Mouse (Mus musculus) urinary bladder, adult 2 months (tissue): Measurements from ENCODE around the gene Gm35549. TPM values are rescaled to one million over a fixed set of nuclear protein-coding genes. Genes with fewer than 3 reads are reported as not detected.
"Not testable (repeated sequence)": the region's sequence is repeated elsewhere in the genome, so short reads cannot be mapped to it uniquely, and the experiment has no call there.

ENCODE experiments used
- DNase-seq: peaks from one replicate; pipeline ENCODE4 v3.0.0; 2022; ENCODE audit warnings: low spot score
- polyA plus RNA-seq: library from polyadenylated mRNA; depleted of rRNA; stranded (reverse); fragments of >200 nt; gene quantifications from 2 replicates; pipeline ENCODE4 v1.2.3, GENCODE M21; 2012; rRNA removed

The Gm35549 gene
- not detected in 2 replicates for polyA plus RNA-seq

GRCm38 (mm10) chr9:122843760-122844159 is at the start of gene Gm35549:
Gene Gm35549, minus strand, starts transcription at chr9:122844035.
- no peak for DNase-seq

GRCm38 (mm10) chr9:122886372-122887179 is 42.7 kb upstream of the Gm35549 start:
- DNase-seq, result peak; percentile 34

GRCm38 (mm10) chr9:122885385-122885784 is 41.5 kb upstream of the Gm35549 start, which contains the start of gene Zkscan7:
Gene Zkscan7, plus strand, starts transcription at chr9:122885685.
- DNase-seq, result no peak

DNA sequence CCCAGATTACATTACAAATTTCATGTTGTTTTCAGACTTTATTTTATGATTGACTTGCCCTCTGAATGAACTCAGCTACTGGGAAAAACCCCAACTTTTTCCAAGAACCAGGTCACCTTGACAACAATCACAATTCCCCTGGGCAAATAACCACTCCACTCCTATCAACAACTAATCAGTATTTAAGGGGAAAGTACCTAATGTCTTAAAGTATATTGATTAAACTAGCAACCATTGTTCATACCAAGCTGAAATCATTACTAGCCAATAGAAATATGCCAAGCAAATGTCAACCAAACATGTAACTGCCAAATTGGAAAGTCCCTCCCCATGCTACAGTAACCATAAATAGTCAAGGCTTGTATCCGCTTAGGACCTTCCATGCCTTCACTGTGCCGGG is 31.3 kb upstream of the Gm35549 start:
- no peak for DNase-seq

- no peak for DNase-seq
Measured at GRCm38 (mm10) chr9:122874653-122875052, 30.8 kb upstream of the Gm35549 start.

DNA sequence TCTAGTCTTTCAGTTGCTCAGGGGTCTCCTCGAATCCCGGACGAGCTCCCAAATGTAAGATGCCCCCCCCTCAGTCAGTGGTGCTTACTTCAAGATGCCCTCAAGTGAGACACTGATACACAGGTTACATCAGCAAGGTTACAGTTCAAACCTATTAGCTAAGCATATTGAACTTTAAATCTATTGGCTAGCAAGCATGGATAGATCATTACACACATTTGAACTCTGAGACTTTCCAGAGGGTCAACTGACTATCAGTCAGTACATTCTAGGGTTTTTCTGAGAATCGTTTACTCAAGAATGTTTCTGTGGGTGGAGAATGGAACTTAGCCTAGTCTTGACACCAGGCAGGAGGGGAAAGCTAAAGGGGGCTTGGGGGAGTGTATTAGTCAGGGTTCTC is 28.8 kb upstream of the Gm35549 start:
- DNase-seq, result no peak

DNA sequence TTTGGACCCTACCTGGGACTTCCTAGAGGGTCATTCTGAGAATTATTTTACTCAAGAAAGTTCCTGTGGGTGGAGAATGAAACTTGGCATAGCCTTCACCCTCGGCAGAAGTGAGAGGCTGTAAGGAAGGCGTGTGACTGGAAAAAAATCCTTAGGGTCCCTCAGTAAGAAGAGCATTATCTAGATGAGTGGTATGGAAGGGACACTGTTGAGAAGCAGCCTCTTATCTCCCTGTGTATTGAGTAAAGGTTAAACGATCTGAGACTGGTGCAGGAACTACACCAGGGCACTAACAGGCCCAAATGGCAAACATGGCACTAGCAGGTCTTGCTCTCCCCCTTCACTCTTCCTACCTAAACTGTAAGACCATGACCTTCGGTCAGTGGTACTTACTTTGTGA is 22.4 kb upstream of the Gm35549 start:
- DNase-seq, result no peak

- DNase-seq, result peak; percentile 67
Measured at GRCm38 (mm10) chr9:122865697-122866166, 21.9 kb upstream of the Gm35549 start, which contains the start of gene Zfp445. Gene Zfp445, minus strand, starts transcription at chr9:122866006.

GRCm38 (mm10) chr9:122864848-122865247 is 21.0 kb upstream of the Gm35549 start:
- no peak for DNase-seq

DNA sequence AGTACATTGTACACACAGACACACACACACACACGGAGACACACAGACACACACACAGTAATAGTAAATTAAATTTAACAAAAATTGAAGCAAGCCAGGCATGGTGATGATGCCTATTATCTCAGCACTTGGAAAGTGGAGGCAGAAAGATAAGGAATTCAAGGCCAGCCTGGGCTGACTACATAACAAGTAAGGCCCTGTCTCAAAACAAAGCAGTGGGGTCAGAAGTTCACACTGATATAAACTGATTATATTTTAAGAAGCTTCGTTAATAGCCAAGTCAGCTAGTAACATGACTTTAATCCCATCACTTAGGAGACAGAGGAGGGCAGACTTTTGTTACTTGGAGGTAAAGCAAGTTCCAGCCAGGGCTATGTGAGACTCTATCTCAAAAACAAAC is 19.9 kb upstream of the Gm35549 start:
- no peak for DNase-seq

DNA sequence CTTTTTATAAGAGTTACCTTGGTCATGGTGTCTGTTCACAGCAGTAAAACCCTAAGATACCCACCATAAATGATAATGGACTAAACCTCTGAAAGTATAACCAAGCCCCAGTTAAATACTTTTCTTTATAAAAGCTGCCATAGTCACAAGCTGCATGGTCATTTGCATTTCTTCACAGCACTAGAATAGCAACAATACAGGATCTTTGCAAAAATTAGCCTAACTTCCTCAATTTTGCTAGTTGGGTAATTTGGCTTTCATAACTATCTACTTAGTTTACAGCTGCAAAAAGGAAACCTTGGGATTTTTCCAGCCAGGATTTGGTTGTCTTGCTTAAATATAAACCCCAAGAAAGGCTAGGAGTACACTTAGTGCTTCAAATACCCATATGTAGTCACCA is 16.9 kb upstream of the Gm35549 start:
- DNase-seq, result no peak

GRCm38 (mm10) chr9:122856716-122857115 is 12.9 kb upstream of the Gm35549 start:
- DNase-seq, result no peak

- DNase-seq, result no peak
Measured at GRCm38 (mm10) chr9:122855617-122856016, 11.8 kb upstream of the Gm35549 start.

DNA sequence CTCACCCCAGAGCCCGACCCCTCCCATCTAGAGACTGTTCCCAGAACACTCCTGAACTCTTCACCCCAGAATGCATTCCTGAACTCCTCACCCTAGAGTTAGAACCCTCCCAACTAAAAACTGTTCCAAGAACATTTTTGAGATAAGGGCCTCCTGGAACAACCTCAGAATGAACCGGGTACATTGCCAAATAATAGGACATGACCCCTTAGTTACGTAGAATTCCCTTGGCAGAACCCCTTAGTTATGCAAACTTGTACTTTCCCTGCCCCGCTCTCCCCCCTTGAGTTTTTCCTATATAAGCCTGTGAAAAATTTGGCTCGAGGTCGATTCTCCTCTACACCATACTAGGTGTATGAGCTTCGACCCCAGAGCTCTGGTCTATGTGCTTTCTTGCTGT is 11.3 kb upstream of the Gm35549 start:
- DNase-seq, result not testable (repeated sequence)

DNA sequence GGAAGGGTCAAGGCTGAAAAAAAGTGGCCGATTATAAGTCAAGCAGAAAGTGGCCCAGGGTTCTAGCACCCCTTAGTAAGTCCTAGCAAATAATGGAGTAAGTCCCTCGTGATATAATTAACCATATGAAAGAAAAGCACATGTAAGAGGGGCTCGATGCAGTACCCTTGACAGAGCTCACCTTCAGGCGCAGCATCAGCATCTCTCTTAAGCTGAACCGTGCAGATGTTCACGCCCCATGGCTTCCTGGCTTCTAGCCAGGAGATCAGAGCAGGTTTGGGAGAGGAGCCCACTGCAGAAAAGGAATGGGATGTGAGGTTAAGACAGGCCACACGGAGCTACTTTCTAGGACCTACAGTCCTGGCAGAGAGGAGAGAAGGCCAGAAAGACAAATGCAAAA is 10.7 kb upstream of the Gm35549 start:
- no peak for DNase-seq

DNA sequence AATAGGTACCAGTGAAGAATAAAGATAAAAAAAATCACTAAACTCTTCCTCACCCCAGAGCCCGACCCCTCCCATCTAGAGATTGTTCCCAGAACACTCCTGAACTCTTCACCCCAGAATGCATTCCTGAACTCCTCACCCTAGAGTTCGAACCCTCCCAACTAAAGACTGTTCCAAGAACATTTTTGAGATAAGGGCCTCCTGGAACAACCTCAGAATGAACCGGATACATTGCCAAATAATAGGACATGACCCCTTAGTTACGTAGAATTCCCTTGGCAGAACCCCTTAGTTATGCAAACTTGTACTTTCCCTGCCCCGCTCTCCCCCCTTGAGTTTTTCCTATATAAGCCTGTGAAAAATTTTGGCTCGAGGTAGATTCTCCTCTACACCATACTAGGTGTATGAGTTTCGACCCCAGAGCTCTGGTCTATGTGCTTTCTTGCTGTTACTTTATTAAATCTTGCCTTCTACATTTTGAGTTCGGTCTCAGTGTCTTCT is 4.0 kb upstream of the Gm35549 start:
- not testable (repeated sequence) for DNase-seq

DNA sequence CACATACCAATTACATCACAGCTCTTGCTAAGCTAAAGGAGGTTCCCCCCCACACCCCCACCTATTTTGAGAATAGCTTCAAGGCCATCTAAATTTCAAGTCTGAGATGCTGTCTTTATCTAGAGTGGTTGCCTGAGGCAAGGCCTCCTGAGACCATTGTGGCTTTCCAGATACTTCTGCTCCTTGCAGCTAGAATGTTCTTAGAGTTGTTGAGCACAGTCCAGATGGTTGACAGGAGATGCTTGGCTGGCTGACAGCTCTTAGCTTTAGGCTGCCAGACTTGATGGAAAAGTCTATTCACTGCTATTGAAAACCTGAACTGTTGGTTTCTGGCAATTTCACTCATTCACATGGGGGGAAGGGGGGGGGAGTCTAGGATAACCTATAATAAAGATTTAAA is 2.3 kb upstream of the Gm35549 start:
- no peak for DNase-seq

GRCm38 (mm10) chr9:122845621-122846020 is 1.8 kb upstream of the Gm35549 start:
- DNase-seq, result no peak

DNA sequence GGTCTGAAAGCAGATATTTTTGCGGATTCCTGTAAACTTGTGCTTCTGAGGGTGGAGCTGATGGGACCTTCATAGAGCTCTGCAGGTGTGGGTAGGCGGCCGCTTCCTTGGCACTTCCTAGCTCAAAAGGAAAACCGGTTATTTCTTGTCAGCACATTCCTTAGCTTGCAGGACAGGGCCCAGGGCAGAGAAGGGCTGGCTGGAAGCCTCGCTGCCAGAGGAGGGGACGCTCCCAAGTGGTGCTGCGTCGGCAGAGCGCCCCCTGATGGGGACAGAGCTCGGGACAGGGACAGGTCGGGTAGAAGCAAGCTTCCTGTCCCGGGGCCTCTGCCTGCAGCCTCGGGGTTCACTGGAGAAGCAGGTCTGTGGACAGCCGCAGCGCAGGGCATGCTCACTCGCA is 6.2 kb downstream of the Gm35549 start:
- DNase-seq, result peak; percentile 36

DNA sequence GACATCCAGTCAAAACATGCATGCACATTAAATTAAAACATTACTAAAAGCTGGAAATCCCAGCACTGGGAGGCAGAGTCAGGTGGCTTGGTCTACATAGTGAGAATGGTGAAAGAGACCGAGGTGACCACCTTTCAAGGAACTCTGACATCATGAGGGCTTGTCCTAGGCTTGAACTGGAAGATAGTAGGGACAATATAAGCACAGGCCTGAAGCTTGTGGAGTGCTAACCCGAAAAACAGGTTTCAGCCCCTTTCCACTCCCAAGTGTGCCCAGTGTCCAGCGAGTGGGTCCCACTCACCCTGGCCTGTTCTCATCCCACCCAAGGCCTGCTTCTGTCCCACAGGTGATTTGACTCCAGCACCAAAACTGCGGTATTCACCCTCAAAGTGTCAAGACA is 6.6 kb downstream of the Gm35549 start:
- no peak for DNase-seq

DNA sequence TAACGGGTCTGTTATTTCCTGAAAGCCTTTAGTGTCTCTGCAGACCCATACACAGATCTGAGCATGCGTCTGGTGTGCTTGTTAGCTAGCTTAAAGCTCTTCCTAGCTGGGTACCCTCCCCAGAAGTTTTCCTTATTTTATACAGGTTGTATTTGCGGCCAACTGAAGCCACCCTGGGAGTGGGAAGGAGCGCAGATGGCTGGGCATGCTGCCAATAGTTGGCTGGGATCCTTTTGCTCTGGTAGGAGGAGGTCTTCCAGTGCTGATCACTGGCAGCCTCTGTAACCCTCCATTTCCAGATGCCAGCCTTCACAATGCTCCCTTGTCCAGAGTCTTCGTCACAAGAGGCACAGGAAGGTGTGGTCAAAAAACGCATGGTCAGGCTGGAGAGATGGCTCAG is 7.0 kb downstream of the Gm35549 start:
- DNase-seq, result no peak

- DNase-seq, result no peak
Measured at GRCm38 (mm10) chr9:122836126-122836525, 7.7 kb downstream of the Gm35549 start.

- DNase-seq, result no peak
Measured at GRCm38 (mm10) chr9:122829826-122830380, 13.9 kb downstream of the Gm35549 start.
